Mouse (Mus musculus) ES-E14 (cell line): ENCODE measurements around the gene Tenm3.
A peak's percentile ranks its signal among the peaks of the same experiment; 100 is the strongest.

ENCODE experiments used
- CHD2 ChIP-seq: IDR thresholded peaks from 2 replicates; pipeline ENCODE4 v1.6.1; 2014; ENCODE audit warnings: mild to moderate bottlenecking, low read depth, low read length, inconsistent platforms
- HCFC1 ChIP-seq: IDR thresholded peaks from 2 replicates; pipeline ENCODE4 v1.6.1; 2012; ENCODE audit warnings: low read length, inconsistent platforms, borderline replicate concordance; ENCODE audit not compliant: insufficient read depth
- MAFK ChIP-seq: IDR thresholded peaks from 2 replicates; pipeline ENCODE4 v1.6.1; 2014; ENCODE audit warnings: mild to moderate bottlenecking, low read depth, low read length, inconsistent platforms; ENCODE audit not compliant: insufficient read depth
- ZC3H11A ChIP-seq: IDR thresholded peaks from 2 replicates; pipeline ENCODE4 v1.6.1; 2012; ENCODE audit warnings: low read depth, mild to moderate bottlenecking, inconsistent platforms, low read length, borderline replicate concordance

GRCm38 (mm10) chr8:48554762-48555545 lies 288.8 kb downstream of the Tenm3 start:
- no peak for TF ChIP-seq ZC3H11A
- peak; percentile 72; the same call in 1 of the 2 replicates for TF ChIP-seq HCFC1
- no peak for TF ChIP-seq CHD2
- no peak for TF ChIP-seq MAFK
